ENCODE assay signal across 10 mouse cellular contexts in the genomic region with DNA sequence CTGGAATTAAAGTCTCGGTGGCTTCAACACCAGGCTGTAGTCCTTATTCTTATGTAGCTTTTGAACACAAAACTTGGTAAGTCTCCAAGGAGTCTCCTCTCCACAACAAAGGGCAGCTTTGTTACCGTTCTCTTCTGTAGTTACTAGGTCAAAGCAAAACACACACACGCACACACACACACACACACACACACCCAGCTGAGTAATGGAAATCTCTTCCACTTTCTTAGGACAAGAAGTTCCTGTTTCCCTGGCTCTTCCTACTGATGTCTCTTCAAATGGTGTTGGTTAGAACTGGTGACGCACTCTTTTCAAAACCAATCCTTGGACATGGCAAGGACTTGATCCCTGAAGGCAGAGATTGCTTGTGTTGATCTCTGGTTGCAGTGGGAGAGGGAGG.
DNase-seq lines count a peak whose midpoint lies in the region; ATAC-seq lines count a peak whose summit lies in the region.
"Had no signal": no experiment of that assay in that cellular context is flagged by ENCODE, and none has a peak within 500 bp of the region (broad histone marks: within the 10 kb centered on the region; RNA-seq: fewer than 3 reads in every experiment).

No protein-coding gene starts in this region.

- H3K9ac ChIP-seq in forebrain, embryonic 11.5 days (ENCODE audit: low read length) = no peak overlapping the region; the same call in 1 of the 2 replicates
- no peak overlapping the region for H3K9ac ChIP-seq in forebrain, embryonic 15.5 days (replicated peaks)
- no peak overlapping the region for H3K9ac ChIP-seq in midbrain, embryonic 13.5 days (replicated peaks)

- H3K4me1 ChIP-seq in forebrain, embryonic 11.5 days (replicated peaks; ENCODE audit: control insufficient read depth, insufficient read depth, low read length) = peaks cover 3% of the 10 kb centered on the region
- peaks cover 13% of the 10 kb centered on the region; the same call in 1 of the 2 replicates for H3K4me1 ChIP-seq in forebrain, embryonic 15.5 days
- H3K4me1 ChIP-seq in midbrain, embryonic 13.5 days (replicated peaks) = peaks cover 31% of the 10 kb centered on the region

- H3K4me3 ChIP-seq in forebrain, embryonic 11.5 days (ENCODE audit: low read depth, low read length) = no peak overlapping the region
- H3K4me3 ChIP-seq in forebrain, embryonic 15.5 days = no peak overlapping the region
- H3K4me3 ChIP-seq in midbrain, embryonic 13.5 days (replicated peaks) = no peak overlapping the region

- DNase-seq in forebrain, embryonic 11.5 days (ENCODE audit: low spot score) = peak; percentile 48
- peak; percentile 28 for DNase-seq in testis, postnatal 10 days (ENCODE audit: low spot score)
- DNase-seq in testis, postnatal 14 days (ENCODE audit: low spot score) = no peak
- no peak for DNase-seq in cerebellum, postnatal 25 days
- no peak for DNase-seq in cerebellum, adult 18-20 months
- no peak for DNase-seq in cerebellum, adult 8-10 months

- no peak for ATAC-seq in forebrain, embryonic 11.5 days (replicated peaks; ENCODE audit: low FRiP score)
- ATAC-seq in forebrain, embryonic 15.5 days (replicated peaks) = no peak
- ATAC-seq in midbrain, embryonic 13.5 days = no peak

- no peaks in the 10 kb centered on the region for H3K36me3 ChIP-seq in forebrain, embryonic 11.5 days (ENCODE audit: control insufficient read depth, insufficient read depth, low read length)
- H3K36me3 ChIP-seq in forebrain, embryonic 15.5 days = no peaks in the 10 kb centered on the region
- H3K36me3 ChIP-seq in midbrain, embryonic 13.5 days = no peaks in the 10 kb centered on the region
- H3K36me3 ChIP-seq: embryonic facial prominence, embryonic 12.5 days; limb, embryonic 12.5 days had no signal

- H3K9me3 ChIP-seq in forebrain, embryonic 11.5 days (ENCODE audit: control insufficient read depth, low read length) = no peaks in the 10 kb centered on the region
- no peaks in the 10 kb centered on the region for H3K9me3 ChIP-seq in forebrain, embryonic 15.5 days
- no peaks in the 10 kb centered on the region for H3K9me3 ChIP-seq in midbrain, embryonic 13.5 days
- H3K9me3 ChIP-seq: embryonic facial prominence, embryonic 12.5 days; limb, embryonic 12.5 days had no signal

- H3K4me2 ChIP-seq in forebrain, embryonic 11.5 days (ENCODE audit: low read depth, low read length, severe bottlenecking) = no peak overlapping the region
- H3K4me2 ChIP-seq in forebrain, embryonic 15.5 days (replicated peaks) = no peak overlapping the region
- no peak overlapping the region for H3K4me2 ChIP-seq in midbrain, embryonic 13.5 days (replicated peaks)

- H3K27me3 ChIP-seq in forebrain, embryonic 11.5 days (ENCODE audit: control insufficient read depth, insufficient read depth, low read length) = peaks cover 2% of the 10 kb centered on the region; the same call in 1 of the 2 replicates
- H3K27me3 ChIP-seq in forebrain, embryonic 15.5 days = no peaks in the 10 kb centered on the region
- H3K27me3 ChIP-seq in midbrain, embryonic 13.5 days = no peaks in the 10 kb centered on the region

- H3K27ac ChIP-seq in forebrain, embryonic 11.5 days (ENCODE audit: low read depth, low read length) = no peak overlapping the region
- no peak overlapping the region for H3K27ac ChIP-seq in forebrain, embryonic 15.5 days (replicated peaks)
- peak overlapping the region; percentile 97 for H3K27ac ChIP-seq in midbrain, embryonic 13.5 days
- H3K27ac ChIP-seq: embryonic facial prominence, embryonic 12.5 days; limb, embryonic 12.5 days had no signal

- 88% methylated on average over 4 of the region's 4 CpGs for WGBS in forebrain, embryonic 11.5 days
- WGBS in forebrain, embryonic 15.5 days = 82% methylated on average over 4 of the region's 4 CpGs
- WGBS in midbrain, embryonic 13.5 days = 85% methylated on average over 4 of the region's 4 CpGs

Comparison
In these comparisons a context has a peak if more than half of its experiments do, and no peak if none do; other contexts are left out.
1. DNase-seq: peak in forebrain, embryonic 11.5 days (single experiment) and testis, postnatal 10 days (single experiment); none in testis, postnatal 14 days (single experiment), cerebellum, postnatal 25 days (0 of 2), cerebellum, adult 18-20 months (0 of 2) and cerebellum, adult 8-10 months (single experiment).